Mouse (Mus musculus): Measurements from ENCODE around the gene Cavin1.
"Not testable (repeated sequence)": the region's sequence is repeated elsewhere in the genome, so short reads cannot be mapped to it uniquely, and the experiment has no call there.

The Cavin1 gene

GRCm38 (mm10) chr11:100970557-100970937, at the start of gene Cavin1:
TSS of gene Cavin1 (minus strand) at chr11:100970887.
- peak; percentile 63 for DNase-seq

- no peak for DNase-seq
Observed at GRCm38 (mm10) chr11:101011641-101012040, 41.0 kb upstream of the Cavin1 start.

GRCm38 (mm10) chr11:101009888-101010784, 39.4 kb upstream of the Cavin1 start:
- peak; percentile 11 for DNase-seq

- DNase-seq: peak; percentile 94
Observed at GRCm38 (mm10) chr11:101009046-101009887, 38.6 kb upstream of the Cavin1 start, which contains the start of gene Atp6v0a1. TSS of gene Atp6v0a1 (plus strand) at chr11:101009452.

GRCm38 (mm10) chr11:101008206-101009045, 37.7 kb upstream of the Cavin1 start:
- no peak for DNase-seq

- DNase-seq: no peak
Observed at GRCm38 (mm10) chr11:101003025-101003685, 32.5 kb upstream of the Cavin1 start.

GRCm38 (mm10) chr11:101001875-101002552, 31.3 kb upstream of the Cavin1 start:
- DNase-seq: not testable (repeated sequence)

- no peak for DNase-seq
Observed at GRCm38 (mm10) chr11:100999254-100999653, 28.6 kb upstream of the Cavin1 start.

- DNase-seq: no peak
Observed at GRCm38 (mm10) chr11:100998836-100999235, 28.1 kb upstream of the Cavin1 start.

- no peak for DNase-seq
Observed at GRCm38 (mm10) chr11:100996501-100996900, 25.8 kb upstream of the Cavin1 start.

- no peak for DNase-seq
Observed at GRCm38 (mm10) chr11:100994655-100995054, 24.0 kb upstream of the Cavin1 start.

GRCm38 (mm10) chr11:100994233-100994632, 23.5 kb upstream of the Cavin1 start:
- DNase-seq: no peak

GRCm38 (mm10) chr11:100993437-100993836, 22.8 kb upstream of the Cavin1 start:
- no peak for DNase-seq

GRCm38 (mm10) chr11:100991027-100991534, 20.4 kb upstream of the Cavin1 start:
- no peak for DNase-seq

- DNase-seq: no peak
Observed at GRCm38 (mm10) chr11:100989666-100990065, 19.0 kb upstream of the Cavin1 start.

- no peak for DNase-seq
Observed at GRCm38 (mm10) chr11:100988674-100989073, 18.0 kb upstream of the Cavin1 start.

- DNase-seq: no peak
Observed at GRCm38 (mm10) chr11:100985607-100986006, 14.9 kb upstream of the Cavin1 start.

GRCm38 (mm10) chr11:100983778-100984131, 13.1 kb upstream of the Cavin1 start:
- no peak for DNase-seq

GRCm38 (mm10) chr11:100983125-100983777, 12.6 kb upstream of the Cavin1 start:
- DNase-seq: peak; percentile 88

GRCm38 (mm10) chr11:100982087-100982486, 11.4 kb upstream of the Cavin1 start:
- no peak for DNase-seq

- no peak for DNase-seq
Observed at GRCm38 (mm10) chr11:100981236-100981635, 10.5 kb upstream of the Cavin1 start.

Measured in right cerebral cortex, postnatal 4 days (tissue).